Mouse (Mus musculus): ENCODE measurements around the gene Patj.

DNA sequence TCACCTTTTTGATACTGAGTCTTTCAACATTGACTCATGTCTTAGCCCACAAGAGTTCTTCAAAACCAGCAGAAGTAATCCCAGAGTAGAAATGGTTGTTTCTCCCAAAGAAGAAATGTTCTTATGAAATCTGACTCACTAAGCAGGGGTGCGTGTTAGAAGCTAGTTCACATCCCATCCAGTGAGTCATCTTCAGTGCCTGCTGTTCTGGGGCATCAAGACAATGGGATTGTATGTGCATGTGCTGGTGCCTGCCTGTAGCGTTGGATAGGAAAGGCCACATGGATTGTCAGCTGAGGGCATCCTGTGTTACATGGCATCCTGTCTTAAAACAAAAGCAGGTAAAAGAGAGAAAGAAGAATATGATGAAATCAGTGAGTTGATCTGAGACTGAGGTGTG is 59.8 kb downstream of the Patj start:
- no peak for TF ChIP-seq CTCF (IDR thresholded peaks at IDR 0.05; ENCODE audit: borderline replicate concordance, insufficient read depth, low read length)
- TF ChIP-seq POLR2A (IDR thresholded peaks at IDR 0.05; ENCODE audit: low read depth, low read length) = no peak

All from embryonic fibroblast, embryonic 13.5 days (primary cell).